Mouse (Mus musculus): ENCODE measurements around the gene Apaf1. TPM values are rescaled to one million over a fixed set of nuclear protein-coding genes. Genes with fewer than 3 reads are reported as not detected.
A peak's percentile ranks its signal among the peaks of the same experiment; 100 is the strongest.

Gene Apaf1
- polyA plus RNA-seq, 1 experiment from 2014 or later = 27.5 TPM

DNA sequence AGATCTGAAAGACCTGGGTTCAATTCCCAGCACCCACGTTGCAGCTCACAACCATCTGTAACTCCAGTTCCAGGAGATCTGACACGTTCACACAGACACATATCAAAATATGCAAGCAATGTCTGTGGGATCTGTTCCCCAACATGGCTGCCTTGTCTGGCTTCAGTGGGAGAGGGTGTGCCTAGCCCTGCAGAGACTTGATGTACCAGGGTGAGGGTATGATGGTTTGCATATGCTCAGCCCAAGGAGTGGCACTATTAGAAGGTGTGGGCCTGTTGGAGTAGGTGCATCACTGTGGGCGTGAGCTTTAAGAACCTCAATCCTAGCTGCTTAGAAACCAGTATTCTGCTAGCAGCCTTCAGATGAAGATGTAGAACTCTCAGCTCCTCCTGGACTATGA is 23.4 kb upstream of the Apaf1 start:
- ATAC-seq (ENCODE audit: low FRiP score, low read depth) = no peak
- WGBS = 88% methylated on average over 3 of the region's 3 CpGs

DNA sequence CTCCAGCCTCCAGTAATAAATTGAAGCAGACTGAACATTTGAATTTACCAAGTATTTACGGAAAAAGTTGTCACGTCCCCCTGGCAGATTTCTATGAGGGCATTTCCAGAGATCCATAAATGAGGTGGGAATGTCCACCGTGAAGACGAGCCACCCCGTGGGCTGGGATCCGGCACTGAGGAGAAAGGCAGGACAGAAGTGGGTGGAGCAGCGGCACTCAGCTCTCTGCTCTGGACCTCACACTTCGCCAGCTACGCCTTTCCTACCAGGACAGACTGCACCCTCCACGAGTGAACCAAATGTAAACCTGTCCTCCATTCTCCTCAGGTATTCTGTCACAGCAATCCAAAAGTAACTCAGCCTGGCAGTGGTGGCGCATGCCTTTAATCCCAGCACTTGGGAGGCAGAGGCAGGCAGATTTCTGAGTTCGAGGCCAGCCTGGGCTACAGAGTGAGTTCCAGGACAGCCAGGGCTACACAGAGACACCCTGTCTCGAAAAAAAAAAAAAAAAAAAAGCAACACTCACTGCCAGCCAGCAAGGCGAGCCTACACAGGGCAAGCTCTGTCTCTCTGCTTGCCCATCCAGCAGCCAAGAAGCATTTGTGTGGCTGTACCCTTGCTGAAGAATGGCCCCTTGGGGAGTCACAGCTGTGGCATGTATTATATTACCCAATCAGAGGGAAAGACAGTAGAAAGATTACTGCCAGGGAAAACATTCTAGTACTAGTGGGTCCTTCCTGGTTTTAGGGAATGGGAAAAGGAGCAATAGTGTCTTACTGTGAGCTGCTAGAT is 20.4 kb upstream of the Apaf1 start:
- Histone ChIP-seq H3K4me2 (replicated peaks) (no peak overlapping the region), H3K27ac (no peak overlapping the region), H3K9me3 (no peaks in the 10 kb centered on the region), H3K4me1 (no peaks in the 10 kb centered on the region), H3K4me3 (no peak overlapping the region), H3K9ac (no peak overlapping the region), H3K36me3 (peaks cover 5% of the 10 kb centered on the region; the same call in 1 of the 2 replicates), H3K27me3 (replicated peaks) (no peaks in the 10 kb centered on the region)
- WGBS = 89% methylated on average over 14 of the region's 14 CpGs
- no peak for ATAC-seq (ENCODE audit: low FRiP score, low read depth)

More for the DNA sequence above, 23.4 kb upstream of the Apaf1 start:
- no peak overlapping the region for H3K4me2 ChIP-seq (replicated peaks)
- H3K9ac ChIP-seq = no peak overlapping the region
- H3K9me3 ChIP-seq = peaks cover 3% of the 10 kb centered on the region; the same call in 1 of the 2 replicates
- H3K36me3 ChIP-seq = peaks cover 5% of the 10 kb centered on the region; the same call in 1 of the 2 replicates
- H3K27me3 ChIP-seq (replicated peaks) = no peaks in the 10 kb centered on the region
- no peak overlapping the region for H3K4me3 ChIP-seq
- H3K27ac ChIP-seq = no peak overlapping the region
- no peaks in the 10 kb centered on the region for H3K4me1 ChIP-seq

DNA sequence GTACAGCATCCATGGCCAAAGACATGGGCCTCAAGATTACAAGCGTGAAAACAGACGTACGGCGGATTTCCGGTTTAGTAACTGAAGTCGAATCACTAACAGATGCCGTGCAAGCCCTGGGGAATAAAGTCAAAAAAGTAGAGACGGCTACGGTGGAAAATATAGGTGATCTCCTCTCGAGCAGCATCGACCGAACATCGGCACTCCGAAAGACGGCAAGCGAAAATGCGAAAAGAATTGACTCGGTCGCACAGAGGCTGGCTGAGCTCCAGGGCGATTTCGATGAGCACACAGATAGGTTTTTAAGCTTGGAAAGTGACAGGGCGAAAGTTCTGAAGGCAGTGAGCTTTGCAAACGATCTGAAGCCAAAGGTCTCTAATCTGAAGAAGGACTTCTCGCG is 19.4 kb upstream of the Apaf1 start:
- WGBS = 95% methylated on average over 25 of the region's 25 CpGs
- Histone ChIP-seq H3K27ac (no peak overlapping the region), H3K9ac (no peak overlapping the region), H3K27me3 (replicated peaks) (no peaks in the 10 kb centered on the region), H3K4me1 (no peaks in the 10 kb centered on the region), H3K9me3 (no peaks in the 10 kb centered on the region), H3K36me3 (peaks cover 5% of the 10 kb centered on the region; the same call in 1 of the 2 replicates), H3K4me2 (replicated peaks) (no peak overlapping the region), H3K4me3 (no peak overlapping the region)
- no peak for ATAC-seq (ENCODE audit: low FRiP score, low read depth)

DNA sequence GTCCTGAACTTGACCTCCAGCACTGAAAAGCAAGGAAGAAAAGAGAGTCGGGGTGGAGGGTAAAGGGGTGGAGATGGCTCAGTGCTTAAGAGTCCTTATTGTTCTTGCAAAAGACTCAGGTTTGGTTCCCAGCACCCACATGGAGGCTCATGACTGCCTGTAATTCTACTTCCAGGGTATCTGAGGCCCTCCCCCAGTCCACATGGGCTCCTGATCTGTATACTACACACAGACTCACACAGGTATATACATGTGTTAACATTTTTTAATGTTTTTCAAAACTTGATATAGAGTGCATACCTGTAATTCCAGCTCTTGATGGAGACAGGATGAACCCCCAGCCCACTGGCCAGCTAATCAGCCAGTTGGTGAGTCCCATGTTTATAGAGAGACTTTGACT is 17.5 kb upstream of the Apaf1 start:
- no peak overlapping the region for H3K4me2 ChIP-seq (replicated peaks)
- no peaks in the 10 kb centered on the region for H3K27me3 ChIP-seq (replicated peaks)
- H3K27ac ChIP-seq = no peak overlapping the region
- H3K4me1 ChIP-seq = no peaks in the 10 kb centered on the region
- no peak for ATAC-seq (ENCODE audit: low FRiP score, low read depth)
- H3K4me3 ChIP-seq = no peak overlapping the region
- H3K9ac ChIP-seq = no peak overlapping the region
- WGBS = 89% methylated on average over 1 of the region's 1 CpGs
- H3K36me3 ChIP-seq = peaks cover 9% of the 10 kb centered on the region
- no peaks in the 10 kb centered on the region for H3K9me3 ChIP-seq

DNA sequence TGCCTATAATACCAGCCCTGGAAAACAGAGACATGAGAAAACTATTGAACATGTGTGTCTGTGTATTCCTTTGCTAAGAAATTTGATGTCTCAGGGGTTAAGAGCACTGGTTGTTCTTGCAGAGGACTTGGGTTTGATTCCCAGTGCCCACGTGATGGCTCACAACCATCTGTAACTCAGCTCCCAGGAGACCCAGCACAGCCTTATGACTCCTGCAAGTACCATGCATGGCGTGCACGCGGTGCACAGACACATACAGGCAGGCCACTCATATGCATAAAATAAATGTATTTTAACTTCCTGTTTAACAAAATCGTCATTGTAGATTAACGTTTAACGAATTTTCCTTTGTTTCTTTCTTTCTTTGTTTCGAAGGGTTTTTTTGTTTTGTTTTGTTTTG is 15.5 kb upstream of the Apaf1 start:
- no peak for ATAC-seq (ENCODE audit: low FRiP score, low read depth)
- no peak overlapping the region for H3K4me2 ChIP-seq (replicated peaks)
- H3K27ac ChIP-seq = no peak overlapping the region
- H3K9ac ChIP-seq = no peak overlapping the region
- WGBS = 95% methylated on average over 8 of the region's 8 CpGs
- no peaks in the 10 kb centered on the region for H3K9me3 ChIP-seq
- H3K36me3 ChIP-seq = peaks cover 12% of the 10 kb centered on the region
- no peaks in the 10 kb centered on the region for H3K4me1 ChIP-seq
- H3K4me3 ChIP-seq = no peak overlapping the region
- no peaks in the 10 kb centered on the region for H3K27me3 ChIP-seq (replicated peaks)

DNA sequence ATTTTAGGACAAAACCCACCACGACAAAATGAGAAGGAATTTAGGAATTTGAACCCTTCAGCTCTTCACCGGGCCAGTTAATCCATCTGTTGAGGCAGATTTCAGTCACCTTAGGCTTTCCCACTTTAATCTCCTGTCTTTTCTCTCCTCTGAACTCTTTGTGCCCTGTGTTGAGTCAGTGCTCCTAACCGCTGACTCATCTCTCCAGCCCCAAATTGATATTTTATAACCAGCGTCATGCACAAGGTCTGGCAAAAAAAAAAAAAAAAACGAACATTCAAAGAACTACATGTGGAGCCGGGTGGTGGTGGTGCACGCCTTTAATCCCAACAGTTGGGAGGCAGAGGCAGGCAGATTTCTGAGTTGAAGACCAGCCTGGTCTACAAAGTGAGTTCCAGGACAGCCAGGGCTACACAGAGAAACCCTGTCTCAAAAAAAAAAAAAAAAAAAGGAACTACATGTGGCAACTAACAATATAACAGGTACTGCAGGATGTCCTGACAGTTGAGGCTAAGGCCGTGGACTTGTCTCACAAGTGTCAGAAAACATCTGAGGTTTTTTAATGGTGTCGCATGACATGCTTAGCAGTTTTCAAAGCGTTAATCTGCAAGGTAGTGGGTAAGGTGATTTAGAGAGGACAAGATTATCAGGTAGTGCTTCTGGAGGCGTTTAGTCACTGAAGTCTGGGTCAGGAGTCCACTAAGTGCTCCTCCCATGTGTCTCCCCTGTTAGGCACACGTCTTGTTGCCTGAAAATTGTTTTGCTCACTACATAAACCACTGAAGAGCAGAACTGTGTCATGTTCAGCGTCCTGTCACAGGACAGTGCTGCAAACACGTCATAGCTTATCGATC is 11.9 kb upstream of the Apaf1 start:
- 91% methylated on average over 15 of the region's 15 CpGs for WGBS
- H3K9me3 ChIP-seq = no peaks in the 10 kb centered on the region
- H3K27ac ChIP-seq = no peak overlapping the region
- ATAC-seq (ENCODE audit: low FRiP score, low read depth) = no peak
- H3K4me2 ChIP-seq (replicated peaks) = no peak overlapping the region
- peaks cover 6% of the 10 kb centered on the region; the same call in 1 of the 2 replicates for H3K36me3 ChIP-seq
- no peaks in the 10 kb centered on the region for H3K27me3 ChIP-seq (replicated peaks)
- H3K4me1 ChIP-seq = no peaks in the 10 kb centered on the region
- no peak overlapping the region for H3K9ac ChIP-seq
- H3K4me3 ChIP-seq = no peak overlapping the region

DNA sequence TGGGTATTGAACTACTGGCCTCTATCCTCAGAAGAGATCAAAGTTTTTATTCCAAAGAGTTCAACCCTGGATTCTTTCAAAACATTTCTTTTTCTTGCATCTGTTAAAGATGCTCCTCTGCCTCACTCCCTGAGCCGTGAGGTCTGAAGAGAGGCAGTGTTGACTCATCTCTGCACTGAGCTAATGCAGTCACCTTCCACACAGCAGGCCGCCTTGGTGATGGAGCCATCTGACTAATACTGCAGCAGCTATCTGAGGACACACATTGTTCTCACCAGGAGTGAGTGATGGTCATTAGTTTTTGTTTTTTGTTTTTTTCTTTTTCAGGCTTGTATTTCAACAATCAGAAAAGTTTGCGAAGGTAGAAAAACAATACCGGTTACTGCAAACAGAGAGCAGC is 10.2 kb upstream of the Apaf1 start:
- 87% methylated on average over 4 of the region's 4 CpGs for WGBS
- H3K9me3 ChIP-seq = no peaks in the 10 kb centered on the region
- ATAC-seq (ENCODE audit: low FRiP score, low read depth) = no peak

DNA sequence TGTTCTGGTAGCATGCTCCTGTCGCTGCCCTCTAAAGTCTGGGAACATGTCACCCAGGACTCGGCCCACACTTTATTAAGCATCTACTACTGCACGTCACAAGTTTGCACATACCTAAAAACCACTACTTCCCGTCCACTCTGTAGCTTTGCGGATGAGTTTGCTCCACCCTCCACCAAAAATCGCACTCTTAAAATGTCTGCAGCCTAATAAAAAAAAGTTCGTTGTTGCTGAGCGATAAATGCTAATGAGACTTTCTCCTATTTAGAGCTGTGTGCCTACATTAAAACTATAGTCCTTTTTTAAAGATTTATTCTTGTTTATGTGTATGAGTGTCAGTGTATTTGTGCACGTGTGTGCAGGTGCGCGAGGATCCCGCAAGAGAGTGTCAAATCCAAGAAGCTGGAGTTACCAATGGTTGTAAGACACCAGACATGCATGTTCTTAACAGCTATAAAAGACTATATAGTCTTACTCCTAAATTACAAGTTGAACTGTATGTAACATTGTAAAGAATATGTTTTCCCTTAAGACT is 890 bp upstream of the Apaf1 start:
- Histone ChIP-seq H3K27ac (no peak overlapping the region), H3K36me3 (0 out of 2 replicates have a peak, but pooled peaks cover 6% of the 10 kb centered on the region), H3K4me2 (replicated peaks) (peak overlapping the region; percentile 78), H3K9me3 (no peaks in the 10 kb centered on the region), H3K27me3 (replicated peaks) (no peaks in the 10 kb centered on the region), H3K4me1 (no peaks in the 10 kb centered on the region), H3K4me3 (peak overlapping the region; percentile 88), H3K9ac (peak overlapping the region; percentile 70)
- no peak for ATAC-seq (ENCODE audit: low FRiP score, low read depth)
- 50% methylated on average over 12 of the region's 12 CpGs for WGBS

More for the DNA sequence above, 10.2 kb upstream of the Apaf1 start:
- Histone ChIP-seq H3K36me3 (peaks cover 6% of the 10 kb centered on the region; the same call in 1 of the 2 replicates), H3K4me2 (replicated peaks) (no peak overlapping the region), H3K27ac (no peak overlapping the region), H3K4me3 (no peak overlapping the region), H3K9ac (no peak overlapping the region), H3K27me3 (replicated peaks) (no peaks in the 10 kb centered on the region), H3K4me1 (no peaks in the 10 kb centered on the region)

DNA sequence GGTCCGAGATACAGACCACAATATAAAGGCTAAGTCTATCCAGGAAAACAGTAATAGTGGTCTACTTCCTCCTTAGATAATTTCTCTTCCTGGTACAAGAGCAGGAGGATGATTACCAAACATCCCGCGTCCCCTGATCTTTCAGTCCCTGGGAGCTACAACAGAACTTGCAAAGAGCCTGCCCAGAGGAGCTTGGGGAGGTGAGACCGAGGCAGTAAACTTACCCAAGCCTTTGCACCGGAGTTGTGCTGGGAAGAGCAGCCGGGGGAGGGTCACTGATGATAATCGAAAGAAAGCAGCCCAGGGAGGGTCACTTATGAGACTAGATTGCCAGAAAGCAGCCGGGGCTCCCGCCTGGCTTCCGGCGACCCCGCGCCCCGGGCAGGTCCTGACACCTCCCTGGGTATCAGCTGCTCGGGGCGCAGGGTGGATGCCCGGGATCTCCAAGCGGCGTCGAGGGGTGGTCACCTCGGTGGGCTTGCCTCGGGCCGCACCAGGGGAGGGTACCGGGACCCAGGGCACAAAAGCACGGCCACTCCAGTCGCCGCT is 537 bp downstream of the Apaf1 start:
- Histone ChIP-seq H3K9me3 (no peaks in the 10 kb centered on the region), H3K4me1 (no peaks in the 10 kb centered on the region), H3K4me2 (replicated peaks) (peak overlapping the region; percentile 78), H3K27me3 (replicated peaks) (no peaks in the 10 kb centered on the region), H3K4me3 (peak overlapping the region; percentile 88), H3K36me3 (peaks cover 17% of the 10 kb centered on the region), H3K27ac (peak overlapping the region; percentile 74), H3K9ac (peak overlapping the region; percentile 87)
- WGBS = under 1% methylated on average over 27 of the region's 27 CpGs
- ATAC-seq (ENCODE audit: low FRiP score, low read depth) = peak; percentile 41

DNA sequence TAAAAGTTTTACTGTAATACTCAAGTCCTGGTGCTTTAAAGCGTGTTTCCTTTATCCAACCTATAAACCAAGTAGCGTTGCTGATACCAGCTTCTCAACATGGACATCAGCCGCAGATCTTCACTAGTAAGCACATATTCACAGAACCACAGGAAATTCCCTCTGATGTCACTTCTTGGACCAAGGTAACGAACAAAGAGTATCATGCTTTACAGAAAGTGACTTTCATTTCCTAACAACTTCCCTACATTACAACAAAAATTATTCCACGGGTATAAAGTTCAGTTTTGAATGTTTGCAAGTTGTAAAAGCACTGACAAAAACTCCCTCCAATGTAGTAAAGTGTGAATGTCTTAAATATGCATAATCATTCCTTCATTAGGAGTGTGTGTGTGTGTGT is 2.0 kb downstream of the Apaf1 start:
- ATAC-seq (ENCODE audit: low FRiP score, low read depth) = no peak

DNA sequence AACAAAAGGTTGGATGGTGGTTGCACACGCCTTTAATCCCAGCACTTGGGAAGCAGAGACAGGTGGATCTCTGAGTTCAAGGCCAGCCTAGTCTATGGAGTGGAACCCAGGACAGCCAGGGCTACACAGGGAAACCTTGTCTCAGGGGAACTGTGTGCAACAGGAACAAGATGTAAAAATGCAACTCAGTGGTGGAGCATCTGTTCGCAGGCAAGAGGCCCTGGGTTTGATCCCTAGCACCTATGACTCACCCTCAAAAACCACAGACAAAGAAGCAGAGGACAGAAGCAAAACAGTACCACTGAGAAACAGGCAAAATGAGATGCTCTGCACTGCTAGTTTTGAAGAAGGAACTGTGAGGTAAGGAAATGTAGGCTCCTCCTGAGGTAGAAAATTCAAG is 5.9 kb downstream of the Apaf1 start:
- H3K27me3 ChIP-seq (replicated peaks) = no peaks in the 10 kb centered on the region
- ATAC-seq (ENCODE audit: low FRiP score, low read depth) = no peak
- no peaks in the 10 kb centered on the region for H3K4me1 ChIP-seq
- H3K9me3 ChIP-seq = no peaks in the 10 kb centered on the region
- H3K36me3 ChIP-seq = peaks cover 35% of the 10 kb centered on the region
- H3K4me3 ChIP-seq = no peak overlapping the region
- H3K9ac ChIP-seq = no peak overlapping the region
- WGBS = 89% methylated on average over 2 of the region's 2 CpGs
- no peak overlapping the region for H3K4me2 ChIP-seq (replicated peaks)
- H3K27ac ChIP-seq = no peak overlapping the region

More for the DNA sequence above, 2.0 kb downstream of the Apaf1 start:
- Histone ChIP-seq H3K4me3 (no peak overlapping the region), H3K9me3 (no peaks in the 10 kb centered on the region), H3K4me1 (no peaks in the 10 kb centered on the region), H3K4me2 (replicated peaks) (no peak overlapping the region), H3K9ac (no peak overlapping the region), H3K27ac (no peak overlapping the region), H3K36me3 (peaks cover 24% of the 10 kb centered on the region), H3K27me3 (replicated peaks) (no peaks in the 10 kb centered on the region)
- 90% methylated on average over 5 of the region's 5 CpGs for WGBS

DNA sequence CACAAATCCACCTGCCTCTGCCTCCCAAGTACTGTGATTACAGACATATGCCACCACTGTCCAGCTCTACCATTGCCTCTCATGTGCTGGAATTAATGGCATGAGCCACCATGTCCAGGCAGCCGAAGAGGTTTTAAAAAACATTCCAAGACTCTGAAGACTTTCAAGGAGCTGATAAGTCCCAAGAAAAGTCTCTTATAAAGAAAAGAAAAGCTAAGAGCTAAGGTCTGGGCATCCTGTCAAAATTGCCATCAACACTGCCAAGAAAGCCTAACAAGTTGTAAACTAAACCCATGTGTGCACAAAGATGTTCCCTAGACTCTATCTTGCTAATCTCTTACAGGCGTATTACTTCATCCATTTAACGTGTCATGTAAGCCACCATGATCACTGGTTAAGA is 9.2 kb downstream of the Apaf1 start:
- Histone ChIP-seq H3K4me1 (no peaks in the 10 kb centered on the region), H3K4me2 (replicated peaks) (no peak overlapping the region), H3K36me3 (peaks cover 34% of the 10 kb centered on the region), H3K9me3 (no peaks in the 10 kb centered on the region), H3K4me3 (no peak overlapping the region), H3K9ac (no peak overlapping the region), H3K27me3 (replicated peaks) (no peaks in the 10 kb centered on the region), H3K27ac (no peak overlapping the region)
- WGBS = 95% methylated on average over 3 of the region's 3 CpGs
- ATAC-seq (ENCODE audit: low FRiP score, low read depth) = no peak

Measured in neural tube, embryonic 12.5 days (tissue).